Mouse (Mus musculus) forebrain, embryonic 12.5 days (tissue): ENCODE results near the gene Nup133. TPM values are rescaled to one million over a fixed set of nuclear protein-coding genes. Genes with fewer than 3 reads are reported as not detected.
A peak's percentile ranks its signal among the peaks of the same experiment; 100 is the strongest.

Experiments
- ATAC-seq: fragments of 200-750 bp; cut with Nextera tagmentation; 2 replicates; pipeline ENCODE4 v1.8.0; 2017; ENCODE audit warnings: moderate TSS enrichment; ENCODE audit not compliant: low FRiP score
- H3K27ac ChIP-seq: fragments of 300-500 bp; sonication (generic); 2 replicates; pipeline ENCODE4 v1.5.1; 2016; ENCODE audit warnings: mild to moderate bottlenecking
- H3K27me3 ChIP-seq: fragments of 300-500 bp; sonication (generic); 2 replicates; pipeline ENCODE4 v1.6.1; 2016; ENCODE audit warnings: mild to moderate bottlenecking
- H3K36me3 ChIP-seq: fragments of 300-500 bp; sonication (generic); replicated peaks from 2 replicates; pipeline ENCODE4 v1.6.1; 2016; ENCODE audit warnings: mild to moderate bottlenecking
- H3K4me1 ChIP-seq: fragments of 300-500 bp; sonication (generic); 2 replicates; pipeline ENCODE4 v1.6.1; 2016
- H3K4me2 ChIP-seq: fragments of 300-500 bp; sonication (generic); 2 replicates; pipeline ENCODE4 v1.6.1; 2016; ENCODE audit warnings: mild to moderate bottlenecking, moderate library complexity
- H3K4me3 ChIP-seq: fragments of 300-500 bp; sonication (generic); replicated peaks from 2 replicates; pipeline ENCODE4 v1.5.1; 2016; ENCODE audit warnings: mild to moderate bottlenecking
- H3K9ac ChIP-seq: fragments of 300-500 bp; sonication (generic); 2 replicates; pipeline ENCODE4 v1.6.1; 2016; ENCODE audit warnings: mild to moderate bottlenecking
- H3K9me3 ChIP-seq: fragments of 300-500 bp; sonication (generic); 2 replicates; pipeline ENCODE4 v1.6.1; 2016
- WGBS: fragments of 180-500 bp; shearing (Covaris S2); methylation state at CpG from one replicate; pipeline ENCODE4 v1.1.7; 2016; 5-methylcytosine and 5-hydroxymethylcytosine counted together
- polyA plus RNA-seq: library from polyadenylated mRNA; unstranded; fragments of >200 nt; fragmentation: Nextera tagmentation; extraction: Ambion mirVana; gene quantifications from 2 replicates; pipeline ENCODE4 v1.2.1, GENCODE M21; 2016

The Nup133 gene
- polyA plus RNA-seq: 50.3 and 56.2 TPM in 2 replicates

DNA sequence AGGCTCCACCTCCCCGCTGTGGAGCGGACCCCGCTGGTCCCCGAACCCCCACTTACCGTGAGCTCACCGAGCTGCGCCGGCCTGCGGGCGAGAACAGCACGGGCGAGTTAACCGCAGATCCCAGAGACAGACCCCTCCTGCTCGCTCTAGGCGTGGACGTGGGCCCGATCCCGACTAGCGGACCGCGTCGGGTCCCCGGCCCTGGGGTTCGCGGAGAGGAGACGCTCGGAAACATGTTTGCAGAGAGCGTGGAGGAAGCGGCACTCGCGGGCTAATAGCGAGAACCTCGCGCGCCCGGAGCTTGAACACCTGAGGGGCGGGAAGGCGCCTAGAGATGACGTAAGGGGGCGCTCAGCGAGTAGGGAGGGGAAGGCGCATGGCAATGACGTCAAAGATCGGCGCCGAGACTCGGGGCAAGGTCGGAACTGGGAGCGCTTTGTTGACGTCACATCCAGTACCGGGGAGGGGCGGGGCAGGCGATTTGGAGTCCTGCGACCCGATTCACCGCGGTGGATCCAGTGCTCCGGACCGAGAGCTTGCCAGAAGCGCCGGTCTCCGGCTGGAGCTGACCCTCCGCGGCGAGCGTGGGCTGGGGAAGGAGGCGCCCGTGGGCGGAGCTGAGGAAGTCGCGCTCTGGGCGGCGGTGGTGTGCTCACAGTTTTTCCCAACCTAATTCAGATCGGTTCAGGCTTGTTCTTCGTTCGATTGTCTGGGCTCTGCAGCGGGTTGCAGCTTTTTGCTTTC lies at the start of gene Nup133:
Nup133 (minus strand) TSS at position 324 of the 744 bp plus-strand sequence.
- H3K27ac ChIP-seq: peak within 1 kb of the TSS; percentile 78
- H3K4me1 ChIP-seq: peaks cover 15% of the 10 kb centered on the region
- H3K4me2 ChIP-seq: peak within 1 kb of the TSS; percentile 98
- H3K27me3 ChIP-seq: no peaks in the 10 kb centered on the region
- peak within 1 kb of the TSS; percentile 98 for H3K4me3 ChIP-seq
- H3K9ac ChIP-seq: peak within 1 kb of the TSS; percentile 82
- peaks cover 23% of the 10 kb centered on the region for H3K36me3 ChIP-seq
- H3K9me3 ChIP-seq: no peaks in the 10 kb centered on the region
- under 1% methylated on average over 77 of the region's 77 CpGs for WGBS
- peak; percentile 91 for ATAC-seq

DNA sequence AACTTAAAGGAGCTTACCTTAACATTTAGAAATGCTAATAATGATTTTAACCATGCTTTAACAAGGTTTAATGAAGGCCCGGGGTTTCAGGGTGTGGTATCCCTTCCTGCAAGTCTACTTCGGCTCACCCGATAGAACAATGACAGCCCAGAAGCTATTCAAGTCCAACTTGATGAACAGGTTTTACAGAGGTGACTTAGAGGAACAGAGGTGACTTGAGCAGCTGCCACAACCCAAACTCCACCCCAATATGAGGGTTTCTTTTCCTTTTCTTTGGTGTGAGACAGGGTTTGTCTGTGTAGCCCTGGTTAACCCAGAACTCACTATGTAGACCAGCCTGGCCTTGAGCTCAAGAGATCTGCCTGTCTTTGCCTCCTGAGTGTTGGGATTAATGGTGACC lies 44.9 kb upstream of the Nup133 start:
- Histone ChIP-seq H3K4me2 (no peak overlapping the region), H3K4me1 (no peaks in the 10 kb centered on the region), H3K27ac (no peak overlapping the region), H3K36me3 (peaks cover 38% of the 10 kb centered on the region), H3K9me3 (no peaks in the 10 kb centered on the region), H3K27me3 (no peaks in the 10 kb centered on the region), H3K9ac (no peak overlapping the region), H3K4me3 (no peak overlapping the region)
- no peak for ATAC-seq
- WGBS: 88% methylated on average over 3 of the region's 3 CpGs

DNA sequence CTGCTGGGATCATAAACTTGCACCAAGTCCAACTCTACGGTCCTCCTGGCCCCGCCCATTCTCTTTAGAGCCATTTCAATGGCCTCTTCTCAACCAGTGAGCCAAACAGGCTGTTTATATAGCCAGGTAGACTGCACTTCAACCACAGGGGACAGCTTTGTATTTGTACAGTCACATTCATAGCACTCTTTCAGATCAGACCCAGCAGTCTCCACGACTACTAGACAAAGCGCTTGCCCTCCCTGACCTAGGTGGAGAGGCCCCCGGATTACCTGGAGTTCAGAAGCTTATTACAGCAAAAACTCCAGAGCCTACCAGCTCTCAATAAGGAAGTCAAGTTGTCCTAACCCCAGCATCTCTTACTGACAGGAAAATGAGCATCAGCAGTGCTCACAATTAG lies 44.5 kb upstream of the Nup133 start:
- H3K9me3 ChIP-seq: no peaks in the 10 kb centered on the region
- H3K4me2 ChIP-seq: no peak overlapping the region
- H3K27me3 ChIP-seq: no peaks in the 10 kb centered on the region
- H3K4me1 ChIP-seq: no peaks in the 10 kb centered on the region
- no peak overlapping the region for H3K27ac ChIP-seq
- no peak overlapping the region for H3K9ac ChIP-seq
- no peak overlapping the region for H3K4me3 ChIP-seq
- peaks cover 38% of the 10 kb centered on the region for H3K36me3 ChIP-seq
- WGBS: 94% methylated on average over 5 of the region's 5 CpGs
- no peak for ATAC-seq

DNA sequence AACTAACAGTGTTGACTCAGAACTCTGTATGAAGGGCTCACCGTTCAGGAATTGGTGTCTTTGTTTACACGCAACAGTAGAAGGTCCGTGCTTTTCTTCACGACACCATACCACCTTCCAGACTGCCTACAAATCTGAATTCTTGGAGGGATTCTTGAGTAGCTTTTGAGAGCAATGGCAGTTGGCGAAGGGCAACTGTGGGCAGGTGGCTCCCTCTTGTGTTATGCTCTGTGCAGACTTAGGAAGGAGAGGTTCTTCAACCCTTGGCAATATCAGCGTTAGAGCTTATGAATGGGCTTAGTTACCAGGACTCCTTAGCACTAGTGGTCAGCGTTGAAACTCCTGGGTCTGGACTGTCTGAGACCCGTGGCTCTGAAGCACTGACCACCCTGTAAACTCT lies 43.5 kb upstream of the Nup133 start:
- Histone ChIP-seq H3K9me3 (no peaks in the 10 kb centered on the region), H3K27me3 (no peaks in the 10 kb centered on the region), H3K4me1 (no peaks in the 10 kb centered on the region), H3K9ac (no peak overlapping the region), H3K27ac (no peak overlapping the region), H3K4me2 (no peak overlapping the region), H3K36me3 (peaks cover 33% of the 10 kb centered on the region), H3K4me3 (no peak overlapping the region)
- ATAC-seq: no peak
- WGBS: 87% methylated on average over 8 of the region's 8 CpGs

DNA sequence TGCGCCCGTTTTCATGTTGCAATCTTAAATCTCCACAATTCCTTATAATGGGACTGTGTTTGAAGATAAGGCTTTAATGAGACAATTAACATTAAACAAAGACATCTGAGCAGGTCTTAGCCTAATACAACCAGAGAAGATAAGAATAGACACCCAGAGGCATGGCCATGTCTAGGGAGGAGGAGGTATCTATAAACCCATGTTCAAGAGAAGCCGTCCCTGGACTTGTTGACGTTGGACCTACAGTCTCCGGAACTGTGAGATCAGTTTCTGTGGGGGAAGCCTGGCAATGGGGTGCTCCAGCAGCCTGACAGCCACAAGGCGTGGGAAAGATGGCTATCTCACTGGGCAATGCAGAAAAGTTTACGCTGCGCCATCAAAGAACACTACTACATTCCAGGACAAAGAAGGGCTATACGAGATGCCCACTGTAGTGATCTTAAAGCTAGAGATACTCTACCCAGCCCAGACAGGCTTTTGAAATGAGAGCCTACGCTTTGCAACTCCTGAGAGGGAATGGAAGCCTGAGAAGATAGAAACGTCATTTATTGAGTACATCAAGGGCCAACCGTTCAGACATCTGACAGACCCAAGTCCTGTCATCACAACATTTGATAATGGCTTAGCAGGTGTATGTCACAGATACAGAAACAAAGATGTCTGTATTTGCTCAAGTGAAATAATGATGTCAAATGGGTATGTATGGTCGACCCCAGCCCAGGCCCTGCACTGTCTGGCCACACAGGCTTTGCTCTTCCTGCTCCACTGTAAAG lies 41.4 kb upstream of the Nup133 start:
- Histone ChIP-seq H3K4me3 (no peak overlapping the region), H3K4me1 (no peaks in the 10 kb centered on the region), H3K36me3 (peaks cover 16% of the 10 kb centered on the region), H3K27me3 (no peaks in the 10 kb centered on the region), H3K9ac (no peak overlapping the region), H3K4me2 (no peak overlapping the region), H3K27ac (no peak overlapping the region), H3K9me3 (no peaks in the 10 kb centered on the region)
- WGBS: 95% methylated on average over 13 of the region's 13 CpGs
- no peak for ATAC-seq

DNA sequence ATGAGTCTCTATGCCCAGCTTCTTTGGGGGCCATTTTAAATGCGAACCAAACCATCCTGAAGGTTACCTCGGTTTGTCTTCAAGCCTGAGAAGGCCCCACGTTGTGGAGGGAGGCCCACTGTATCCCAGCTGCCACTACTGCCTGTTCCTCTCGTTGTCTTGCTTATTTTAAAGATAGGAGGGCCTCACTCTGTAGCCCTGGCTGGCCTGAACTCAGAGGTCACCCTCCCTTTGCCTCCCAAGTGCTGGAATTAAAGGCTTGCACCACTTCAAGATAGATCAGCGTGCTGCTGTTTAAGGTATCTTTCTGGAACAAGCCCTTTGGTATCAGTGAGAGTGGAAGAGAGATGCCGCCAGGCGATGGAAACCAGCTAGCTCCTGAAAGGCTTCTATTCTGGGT lies 40.1 kb upstream of the Nup133 start:
- no peaks in the 10 kb centered on the region for H3K9me3 ChIP-seq
- no peak overlapping the region for H3K4me3 ChIP-seq
- ATAC-seq: no peak
- H3K27me3 ChIP-seq: no peaks in the 10 kb centered on the region
- no peaks in the 10 kb centered on the region for H3K4me1 ChIP-seq
- H3K27ac ChIP-seq: no peak overlapping the region
- H3K36me3 ChIP-seq: peaks cover 7% of the 10 kb centered on the region; the same call in 1 of the 2 replicates
- no peak overlapping the region for H3K9ac ChIP-seq
- 81% methylated on average over 7 of the region's 7 CpGs for WGBS
- H3K4me2 ChIP-seq: no peak overlapping the region

DNA sequence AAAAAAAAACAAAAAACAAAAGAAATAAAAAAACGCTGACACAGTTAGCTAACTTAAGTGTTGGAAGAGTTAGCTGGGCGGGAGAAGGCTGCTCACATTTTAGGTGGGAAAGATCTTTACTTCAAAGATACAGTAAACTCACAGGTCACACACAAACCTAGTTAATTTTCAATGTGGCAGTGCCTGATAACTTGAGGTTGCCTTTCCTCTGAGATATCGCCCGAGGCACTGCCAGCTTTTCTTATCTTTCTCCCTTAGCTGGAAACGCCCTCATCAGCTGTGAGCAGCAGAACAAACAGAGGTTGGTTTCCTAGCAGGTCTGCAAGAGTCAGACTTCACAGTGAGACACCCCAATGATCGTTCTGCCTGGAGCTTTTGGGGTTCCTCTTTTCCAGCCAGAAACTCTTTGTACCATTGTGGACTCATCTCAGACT lies 39.6 kb upstream of the Nup133 start:
- H3K4me1 ChIP-seq: no peaks in the 10 kb centered on the region
- no peaks in the 10 kb centered on the region for H3K27me3 ChIP-seq
- H3K9me3 ChIP-seq: no peaks in the 10 kb centered on the region
- no peak for ATAC-seq
- peaks cover 2% of the 10 kb centered on the region; the same call in 1 of the 2 replicates for H3K36me3 ChIP-seq
- no peak overlapping the region for H3K4me3 ChIP-seq
- no peak overlapping the region for H3K27ac ChIP-seq
- WGBS: 84% methylated on average over 6 of the region's 6 CpGs
- H3K9ac ChIP-seq: no peak overlapping the region
- H3K4me2 ChIP-seq: no peak overlapping the region

DNA sequence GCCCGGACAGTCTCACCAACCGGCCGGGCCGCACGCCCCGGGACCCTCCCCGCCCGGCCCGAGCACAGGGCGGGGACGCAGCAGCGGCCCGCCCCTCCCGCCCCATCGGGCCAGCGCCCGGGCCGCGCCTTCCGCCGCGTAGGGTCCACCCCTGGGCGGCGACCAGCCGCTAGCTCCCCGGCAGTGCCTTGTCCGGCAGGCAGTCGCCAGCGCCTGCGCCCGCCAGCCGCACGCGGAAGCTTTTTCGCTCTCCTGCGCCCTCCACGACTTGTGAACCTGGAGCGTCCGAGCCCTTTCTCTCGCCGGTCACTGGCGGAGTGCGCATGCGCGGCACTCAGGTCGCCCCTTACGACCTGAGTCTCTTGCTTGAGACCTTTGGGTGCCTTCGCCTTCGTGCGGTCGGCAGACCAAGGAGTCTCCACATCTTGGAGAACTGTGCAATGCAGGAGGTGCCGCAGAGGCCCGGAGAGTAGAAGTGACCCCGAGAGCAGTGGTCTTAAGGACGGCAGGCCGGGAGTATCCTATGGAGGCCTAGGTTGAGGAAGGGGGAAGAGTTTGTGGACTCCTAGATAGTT lies 33.8 kb upstream of the Nup133 start, which contains the start of gene Abcb10:
Abcb10 (minus strand) TSS at position 297 of the 575 bp plus-strand sequence.
- H3K4me1 ChIP-seq: peaks cover 17% of the 10 kb centered on the region; the same call in 1 of the 2 replicates
- H3K9ac ChIP-seq: peak within 1 kb of the TSS; percentile 78
- peak; percentile 90 for ATAC-seq
- no peaks in the 10 kb centered on the region for H3K9me3 ChIP-seq
- peak within 1 kb of the TSS; percentile 82 for H3K27ac ChIP-seq
- peaks cover 4% of the 10 kb centered on the region; the same call in 1 of the 2 replicates for H3K27me3 ChIP-seq
- no peaks in the 10 kb centered on the region for H3K36me3 ChIP-seq
- peak within 1 kb of the TSS; percentile 93 for H3K4me2 ChIP-seq
- peak within 1 kb of the TSS; percentile 84 for H3K4me3 ChIP-seq
- under 1% methylated on average over 56 of the region's 56 CpGs for WGBS

DNA sequence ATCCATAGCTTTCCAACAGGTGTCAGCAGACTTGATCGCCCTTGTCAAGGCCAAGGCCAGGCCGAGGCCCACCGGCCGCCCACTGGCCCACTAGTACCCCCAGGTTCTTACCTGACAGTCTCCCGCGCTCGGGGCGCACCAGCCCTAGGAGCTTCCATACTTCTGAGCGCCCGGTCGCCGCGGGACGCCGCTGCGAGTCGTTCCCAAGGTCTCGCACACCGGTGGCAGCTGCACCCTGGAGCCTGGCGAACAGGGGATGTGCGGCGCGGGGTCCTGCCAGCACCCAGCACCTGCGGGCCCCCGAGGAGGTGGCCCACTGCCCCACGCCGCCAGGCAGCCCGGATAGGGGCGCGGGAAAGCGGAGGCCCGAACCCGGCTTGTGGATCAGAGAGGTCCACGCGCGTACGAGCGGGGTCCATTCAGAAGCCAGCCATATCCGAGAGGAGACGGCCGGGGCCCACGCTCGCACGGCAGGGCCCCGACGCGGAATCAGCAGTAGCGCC lies 33.3 kb upstream of the Nup133 start:
- H3K4me2 ChIP-seq: peak overlapping the region; percentile 93
- H3K27me3 ChIP-seq: peaks cover 4% of the 10 kb centered on the region; the same call in 1 of the 2 replicates
- ATAC-seq: peak; percentile 47
- H3K4me1 ChIP-seq: peaks cover 17% of the 10 kb centered on the region; the same call in 1 of the 2 replicates
- peak overlapping the region; percentile 82 for H3K27ac ChIP-seq
- H3K9me3 ChIP-seq: no peaks in the 10 kb centered on the region
- WGBS: under 1% methylated on average over 48 of the region's 48 CpGs
- peak overlapping the region; percentile 78 for H3K9ac ChIP-seq
- peak overlapping the region; percentile 84 for H3K4me3 ChIP-seq
- H3K36me3 ChIP-seq: no peaks in the 10 kb centered on the region

DNA sequence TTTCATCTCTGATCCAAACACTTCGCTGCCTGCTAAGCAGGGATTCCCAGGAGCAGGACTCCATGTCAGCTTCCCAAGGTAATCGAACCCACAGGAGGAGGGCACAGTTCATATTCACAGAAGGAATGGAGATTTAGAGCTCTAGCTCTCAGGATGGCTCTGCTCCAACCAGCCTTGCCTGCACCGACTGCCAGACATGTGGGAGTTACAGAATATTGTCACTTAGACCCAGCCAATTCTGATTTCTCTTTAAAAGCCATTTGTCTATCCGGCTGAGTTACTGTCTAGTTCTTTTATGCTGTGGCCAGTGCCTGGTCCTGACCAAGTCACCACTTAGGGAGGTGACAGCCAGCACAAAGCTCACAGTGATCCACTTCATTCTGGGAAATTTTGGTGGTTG lies 32.6 kb upstream of the Nup133 start:
- WGBS: 47% methylated on average over 4 of the region's 4 CpGs
- Histone ChIP-seq H3K9me3 (no peaks in the 10 kb centered on the region), H3K4me2 (peak overlapping the region; percentile 93), H3K36me3 (no peaks in the 10 kb centered on the region), H3K4me1 (peaks cover 17% of the 10 kb centered on the region; the same call in 1 of the 2 replicates), H3K9ac (0 out of 2 replicates have a peak overlapping the region, but pooled peaks have one; percentile 1), H3K27ac (no peak overlapping the region), H3K27me3 (peaks cover 4% of the 10 kb centered on the region; the same call in 1 of the 2 replicates), H3K4me3 (peak overlapping the region; percentile 84)
- no peak for ATAC-seq

DNA sequence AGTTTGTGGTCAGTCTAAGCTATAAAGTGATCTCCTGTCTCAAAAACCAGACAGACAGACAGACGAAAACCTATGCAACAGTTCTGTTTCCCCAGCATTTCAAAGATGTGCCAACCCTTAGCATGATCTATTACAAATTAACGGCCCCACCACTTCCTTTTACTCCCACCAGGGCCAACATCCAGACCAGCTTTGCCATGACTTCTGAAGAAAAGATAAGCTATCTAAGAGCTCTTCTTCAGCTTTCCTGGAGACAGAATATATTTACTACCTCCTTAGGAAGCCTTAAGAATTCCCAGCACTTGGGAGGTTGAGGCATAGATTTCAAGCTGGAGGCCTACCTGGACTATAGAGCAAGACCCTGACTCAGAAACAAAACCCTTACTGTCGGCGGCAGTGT lies 31.2 kb upstream of the Nup133 start:
- Histone ChIP-seq H3K4me1 (peaks cover 17% of the 10 kb centered on the region; the same call in 1 of the 2 replicates), H3K4me2 (no peak overlapping the region), H3K27ac (no peak overlapping the region), H3K4me3 (no peak overlapping the region), H3K9me3 (no peaks in the 10 kb centered on the region), H3K36me3 (no peaks in the 10 kb centered on the region), H3K9ac (no peak overlapping the region), H3K27me3 (peaks cover 4% of the 10 kb centered on the region; the same call in 1 of the 2 replicates)
- WGBS: 73% methylated on average over 4 of the region's 4 CpGs
- ATAC-seq: no peak

DNA sequence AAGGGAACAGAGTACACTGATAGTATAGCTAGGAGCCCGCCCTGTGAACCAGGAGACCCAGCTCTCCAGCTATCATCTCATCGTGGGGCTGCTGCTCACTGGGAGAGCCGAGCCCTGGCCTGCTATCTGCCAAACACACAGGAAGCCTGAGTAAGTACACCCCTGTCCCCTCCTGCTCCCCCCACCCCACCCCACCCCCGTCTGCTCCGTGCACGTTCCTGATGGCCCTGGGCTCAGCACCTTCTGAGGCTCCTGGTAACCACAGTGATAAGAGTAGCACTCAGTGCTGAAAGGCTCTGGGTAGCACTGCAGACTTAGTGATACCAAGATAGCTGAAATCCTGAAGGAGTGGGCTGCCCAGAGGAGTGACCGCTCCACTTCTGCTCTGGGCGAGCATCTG lies 29.9 kb upstream of the Nup133 start:
- WGBS: 85% methylated on average over 8 of the region's 8 CpGs
- H3K9me3 ChIP-seq: no peaks in the 10 kb centered on the region

More for the DNA sequence above, 29.9 kb upstream of the Nup133 start:
- H3K4me2 ChIP-seq: no peak overlapping the region
- no peak overlapping the region; the same call in 1 of the 2 replicates for H3K27ac ChIP-seq
- peaks cover 4% of the 10 kb centered on the region; the same call in 1 of the 2 replicates for H3K27me3 ChIP-seq
- H3K9ac ChIP-seq: no peak overlapping the region
- no peaks in the 10 kb centered on the region for H3K36me3 ChIP-seq
- no peak for ATAC-seq
- H3K4me3 ChIP-seq: no peak overlapping the region
- peaks cover 17% of the 10 kb centered on the region; the same call in 1 of the 2 replicates for H3K4me1 ChIP-seq
